Mouse (Mus musculus) embryonic fibroblast, embryonic 13.5 days (primary cell): Measurements from ENCODE around the gene Dennd2c.

Experiments used
- CTCF ChIP-seq: IDR thresholded peaks from 2 replicates; pipeline ENCODE4 v1.5.1; 2011; ENCODE audit warnings: mild to moderate bottlenecking, control low read depth, low read length, moderate library complexity, borderline replicate concordance; ENCODE audit not compliant: insufficient read depth
- POLR2A ChIP-seq: IDR thresholded peaks from 2 replicates; pipeline ENCODE4 v1.6.1; 2011; ENCODE audit warnings: low read depth, mild to moderate bottlenecking, control low read depth, low read length, moderate library complexity

DNA sequence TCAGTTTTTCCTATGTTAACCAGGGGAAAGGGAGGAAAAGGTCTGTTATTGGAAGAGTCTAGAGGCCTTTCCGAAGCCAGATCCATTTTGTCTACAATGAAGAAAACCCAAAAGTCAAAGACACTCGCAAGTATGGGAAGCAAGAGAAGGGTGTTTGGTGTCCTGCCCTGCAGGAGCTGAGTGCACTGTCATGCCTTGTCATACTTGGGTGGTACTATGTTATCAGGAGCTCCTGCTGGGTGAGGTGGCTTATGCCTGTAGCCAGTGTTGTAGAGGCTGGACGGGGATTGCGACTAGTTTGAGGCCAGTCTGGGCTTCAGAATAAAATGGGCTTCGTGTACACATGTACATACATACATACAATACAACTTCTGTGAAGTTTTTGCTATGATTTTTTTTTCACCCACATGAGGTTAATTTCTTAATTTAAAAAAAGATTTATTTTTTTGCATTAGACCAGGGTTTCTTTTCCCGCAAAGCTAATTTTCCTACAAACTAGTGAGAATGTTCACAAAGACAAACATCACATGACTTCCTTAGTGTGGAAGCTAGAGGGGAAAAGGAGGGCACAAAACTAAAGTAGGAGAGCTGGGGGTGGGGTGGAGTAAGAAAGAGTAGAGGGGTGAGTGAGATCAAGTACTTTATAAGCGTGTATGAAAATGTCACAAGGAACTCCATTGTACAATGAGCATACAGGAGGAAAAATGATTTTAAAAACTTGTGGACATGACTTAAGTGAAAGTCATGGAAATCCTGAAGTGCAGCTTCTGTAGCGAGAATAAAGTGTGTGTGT is 27.2 kb downstream of the Dennd2c start:
- TF ChIP-seq CTCF (no peak), POLR2A (no peak)
